Mouse (Mus musculus) hindbrain, embryonic 14.5 days (tissue): ENCODE data around the gene Brd3. TPM values are rescaled to one million over a fixed set of nuclear protein-coding genes. Genes with fewer than 3 reads are reported as not detected.
"Not testable (repeated sequence)": the region's sequence is repeated elsewhere in the genome, so short reads cannot be mapped to it uniquely, and the experiment has no call there.

Experiments used
- ATAC-seq: fragments of 200-750 bp; cut with Nextera tagmentation; 2 replicates; pipeline ENCODE4 v1.8.0; 2017; ENCODE audit warnings: moderate number of reproducible peaks, mild to moderate bottlenecking, moderate TSS enrichment, moderate library complexity; ENCODE audit not compliant: low FRiP score
- DNase-seq: peaks from one replicate; pipeline ENCODE4 v3.0.0-alpha.2; 2015; ENCODE audit warnings: low spot score
- H3K27ac ChIP-seq: fragments of 300-500 bp; sonication (generic); 2 replicates; pipeline ENCODE4 v1.5.1; 2014; ENCODE audit warnings: mild to moderate bottlenecking, moderate library complexity
- H3K27me3 ChIP-seq: fragments of 300-500 bp; sonication (generic); 2 replicates; pipeline ENCODE4 v1.6.1; 2014; ENCODE audit warnings: mild to moderate bottlenecking, low read length, mixed read lengths; ENCODE audit not compliant: control insufficient read depth, insufficient read depth
- H3K36me3 ChIP-seq: fragments of 300-500 bp; sonication (generic); replicated peaks from 2 replicates; pipeline ENCODE4 v1.6.1; 2014; ENCODE audit not compliant: control insufficient read depth, insufficient read depth
- H3K4me1 ChIP-seq: fragments of 300-500 bp; sonication (generic); replicated peaks from 2 replicates; pipeline ENCODE4 v1.6.1; 2014; ENCODE audit warnings: antibody characterized with exemption, low read length, mixed read lengths; ENCODE audit not compliant: control insufficient read depth, insufficient read depth
- H3K4me2 ChIP-seq: fragments of 300-500 bp; sonication (generic); replicated peaks from 2 replicates; pipeline ENCODE4 v1.6.1; 2014; ENCODE audit warnings: mild to moderate bottlenecking, moderate library complexity
- H3K4me3 ChIP-seq: fragments of 300-500 bp; sonication (generic); replicated peaks from 2 replicates; pipeline ENCODE4 v1.5.1; 2014; ENCODE audit warnings: mild to moderate bottlenecking, low read length
- H3K9ac ChIP-seq: fragments of 300-500 bp; sonication (generic); 2 replicates; pipeline ENCODE4 v1.6.1; 2014
- H3K9me3 ChIP-seq: fragments of 300-500 bp; sonication (generic); 2 replicates; pipeline ENCODE4 v1.6.1; 2016; ENCODE audit warnings: low read length; ENCODE audit not compliant: control insufficient read depth
- WGBS: fragments of 180-500 bp; shearing (Covaris S2); extraction: QIAGEN DNeasy Blood & Tissue Kit; methylation state at CpG from one replicate; pipeline ENCODE4 v1.1.7; 2014; 5-methylcytosine and 5-hydroxymethylcytosine counted together
- polyA plus RNA-seq: library from polyadenylated mRNA; unstranded; fragments of >200 nt; fragmentation: Nextera tagmentation; extraction: Ambion mirVana; gene quantifications from 2 replicates; pipeline ENCODE4 v1.2.1, GENCODE M21; 2014

Gene Brd3
- polyA plus RNA-seq, 1 experiment from 2014 or later = 134 TPM

- H3K9me3 ChIP-seq = no peaks in the 10 kb centered on the region
- DNase-seq (no peak), ATAC-seq (peak; percentile 56)
- peak overlapping the region; percentile 98 for H3K4me3 ChIP-seq
- H3K4me2 ChIP-seq = peak overlapping the region; percentile 84
- H3K9ac ChIP-seq = peak overlapping the region; percentile 94
- peaks cover 16% of the 10 kb centered on the region for H3K36me3 ChIP-seq
- peaks cover 25% of the 10 kb centered on the region for H3K4me1 ChIP-seq
- peak overlapping the region; percentile 80 for H3K27ac ChIP-seq
- H3K27me3 ChIP-seq = no peaks in the 10 kb centered on the region
- WGBS = under 1% methylated on average over 38 of the region's 40 CpGs
Observed at GRCm38 (mm10) chr2:27515341-27516166, 8.1 kb upstream of the Brd3 start.

GRCm38 (mm10) chr2:27514639-27515328 lies 7.3 kb upstream of the Brd3 start, which contains the start of gene Wdr5:
TSS of gene Wdr5 (plus strand) at chr2:27515157.
- WGBS = under 1% methylated on average over 57 of the region's 57 CpGs
- peak within 1 kb of the TSS; percentile 98 for H3K4me3 ChIP-seq
- peak within 1 kb of the TSS; percentile 84 for H3K4me2 ChIP-seq
- ATAC-seq (peak; percentile 92), DNase-seq (peak; percentile 91)
- H3K36me3 ChIP-seq = peaks cover 9% of the 10 kb centered on the region
- peaks cover 25% of the 10 kb centered on the region for H3K4me1 ChIP-seq
- no peaks in the 10 kb centered on the region for H3K27me3 ChIP-seq
- peak within 1 kb of the TSS; percentile 80 for H3K27ac ChIP-seq
- H3K9ac ChIP-seq = peak within 1 kb of the TSS; percentile 94
- H3K9me3 ChIP-seq = no peaks in the 10 kb centered on the region

GRCm38 (mm10) chr2:27513861-27514260 lies 6.4 kb upstream of the Brd3 start:
- ATAC-seq (no peak), DNase-seq (no peak)
- peak overlapping the region; percentile 94 for H3K9ac ChIP-seq
- no peaks in the 10 kb centered on the region for H3K9me3 ChIP-seq
- 69% methylated on average over 5 of the region's 5 CpGs for WGBS
- peak overlapping the region; percentile 84 for H3K4me2 ChIP-seq
- H3K4me1 ChIP-seq = peaks cover 25% of the 10 kb centered on the region
- H3K27ac ChIP-seq = peak overlapping the region; percentile 80; the same call in 1 of the 2 replicates
- H3K4me3 ChIP-seq = peak overlapping the region; percentile 98
- H3K36me3 ChIP-seq = 0 out of 2 replicates have a peak, but pooled peaks cover 2% of the 10 kb centered on the region
- H3K27me3 ChIP-seq = no peaks in the 10 kb centered on the region

- ATAC-seq (no peak), DNase-seq (no peak)
- Histone ChIP-seq H3K9ac (no peak overlapping the region), H3K4me2 (no peak overlapping the region), H3K4me1 (peaks cover 25% of the 10 kb centered on the region), H3K4me3 (no peak overlapping the region), H3K36me3 (no peaks in the 10 kb centered on the region), H3K27ac (no peak overlapping the region), H3K27me3 (no peaks in the 10 kb centered on the region), H3K9me3 (no peaks in the 10 kb centered on the region)
- 92% methylated on average over 3 of the region's 3 CpGs for WGBS
Observed at GRCm38 (mm10) chr2:27512909-27513308, 5.4 kb upstream of the Brd3 start.

GRCm38 (mm10) chr2:27510706-27511105 lies 3.2 kb upstream of the Brd3 start:
- H3K9me3 ChIP-seq = no peaks in the 10 kb centered on the region
- ATAC-seq = no peak
- H3K4me2 ChIP-seq = no peak overlapping the region
- H3K9ac ChIP-seq = no peak overlapping the region
- no peaks in the 10 kb centered on the region for H3K36me3 ChIP-seq
- no peaks in the 10 kb centered on the region for H3K27me3 ChIP-seq
- 88% methylated on average over 7 of the region's 7 CpGs for WGBS
- H3K4me1 ChIP-seq = peaks cover 10% of the 10 kb centered on the region
- DNase-seq = no peak
- no peak overlapping the region for H3K27ac ChIP-seq
- no peak overlapping the region for H3K4me3 ChIP-seq

- not testable (repeated sequence) for H3K27me3 ChIP-seq, H3K4me2 ChIP-seq, DNase-seq, H3K4me3 ChIP-seq, H3K9me3 ChIP-seq, H3K4me1 ChIP-seq, H3K9ac ChIP-seq, H3K27ac ChIP-seq, H3K36me3 ChIP-seq, ATAC-seq
- 90% methylated on average over 4 of the region's 4 CpGs for WGBS
Observed at GRCm38 (mm10) chr2:27506658-27507057, 804 bp downstream of the Brd3 start.

- DNase-seq = no peak
- WGBS = 13% methylated on average over 6 of the region's 6 CpGs
- H3K27me3 ChIP-seq = no peaks in the 10 kb centered on the region
Observed at GRCm38 (mm10) chr2:27505539-27505938, 1.9 kb downstream of the Brd3 start.

GRCm38 (mm10) chr2:27504113-27504885 lies 3.2 kb downstream of the Brd3 start:
- WGBS = 73% methylated on average over 7 of the region's 7 CpGs
- no peaks in the 10 kb centered on the region for H3K9me3 ChIP-seq
- no peak overlapping the region for H3K27ac ChIP-seq
- H3K4me1 ChIP-seq = no peaks in the 10 kb centered on the region
- DNase-seq (no peak), ATAC-seq (no peak)
- H3K9ac ChIP-seq = no peak overlapping the region
- no peak overlapping the region for H3K4me2 ChIP-seq
- H3K36me3 ChIP-seq = no peaks in the 10 kb centered on the region
- H3K4me3 ChIP-seq = no peak overlapping the region
- H3K27me3 ChIP-seq = no peaks in the 10 kb centered on the region

More at GRCm38 (mm10) chr2:27505539-27505938, 1.9 kb downstream of the Brd3 start:
- Histone ChIP-seq H3K27ac (no peak overlapping the region), H3K9ac (no peak overlapping the region), H3K4me3 (no peak overlapping the region), H3K9me3 (no peaks in the 10 kb centered on the region), H3K4me2 (no peak overlapping the region), H3K36me3 (no peaks in the 10 kb centered on the region), H3K4me1 (no peaks in the 10 kb centered on the region)
- ATAC-seq = no peak
